Mouse (Mus musculus): ENCODE data around the gene Trpc4.

Trpc4 gene

GRCm38 (mm10) chr3:54155639-54156315 lies at the start of gene Trpc4:
Gene Trpc4, plus strand, starts transcription at chr3:54156035.
- in situ Hi-C loops (cut with MboI; ENCODE audit: low pct_unique_long_range_greater_than_20kb in 1 of 2, low sequenced_read_pairs in 2 of 2, unreplicated experiment in 1 of 2), result no loop called here

- in situ Hi-C loops (cut with MboI; ENCODE audit: low pct_unique_long_range_greater_than_20kb in 1 of 2, low sequenced_read_pairs in 2 of 2, unreplicated experiment in 1 of 2), result no loop called here
Measured at GRCm38 (mm10) chr3:54111489-54111888, 44.3 kb upstream of the Trpc4 start.

GRCm38 (mm10) chr3:54135376-54135775 lies 20.5 kb upstream of the Trpc4 start:
- in situ Hi-C loops (cut with MboI; ENCODE audit: low pct_unique_long_range_greater_than_20kb in 1 of 2, low sequenced_read_pairs in 2 of 2, unreplicated experiment in 1 of 2), result no loop called here

GRCm38 (mm10) chr3:54141376-54141775 lies 14.5 kb upstream of the Trpc4 start:
- in situ Hi-C loops (cut with MboI; ENCODE audit: low pct_unique_long_range_greater_than_20kb in 1 of 2, low sequenced_read_pairs in 2 of 2, unreplicated experiment in 1 of 2), result no loop called here

GRCm38 (mm10) chr3:54154844-54155638 lies 794 bp upstream of the Trpc4 start:
- in situ Hi-C loops (cut with MboI; ENCODE audit: low pct_unique_long_range_greater_than_20kb in 1 of 2, low sequenced_read_pairs in 2 of 2, unreplicated experiment in 1 of 2), result no loop called here

GRCm38 (mm10) chr3:54156316-54157000 lies 623 bp downstream of the Trpc4 start:
- in situ Hi-C loops (cut with MboI; ENCODE audit: low pct_unique_long_range_greater_than_20kb in 1 of 2, low sequenced_read_pairs in 2 of 2, unreplicated experiment in 1 of 2), result no loop called here

GRCm38 (mm10) chr3:54170701-54171100 lies 14.9 kb downstream of the Trpc4 start:
- in situ Hi-C loops (cut with MboI; ENCODE audit: low pct_unique_long_range_greater_than_20kb in 1 of 2, low sequenced_read_pairs in 2 of 2, unreplicated experiment in 1 of 2), result no loop called here

GRCm38 (mm10) chr3:54177296-54177695 lies 21.5 kb downstream of the Trpc4 start:
- in situ Hi-C loops (cut with MboI; ENCODE audit: low pct_unique_long_range_greater_than_20kb in 1 of 2, low sequenced_read_pairs in 2 of 2, unreplicated experiment in 1 of 2), result no loop called here

GRCm38 (mm10) chr3:54190932-54191668 lies 35.3 kb downstream of the Trpc4 start:
- in situ Hi-C loops (cut with MboI; ENCODE audit: low pct_unique_long_range_greater_than_20kb in 1 of 2, low sequenced_read_pairs in 2 of 2, unreplicated experiment in 1 of 2), result no loop called here

GRCm38 (mm10) chr3:54201231-54201630 lies 45.4 kb downstream of the Trpc4 start:
- in situ Hi-C loops (cut with MboI; ENCODE audit: low pct_unique_long_range_greater_than_20kb in 1 of 2, low sequenced_read_pairs in 2 of 2, unreplicated experiment in 1 of 2), result no loop called here

- in situ Hi-C loops (cut with MboI; ENCODE audit: low pct_unique_long_range_greater_than_20kb in 1 of 2, low sequenced_read_pairs in 2 of 2, unreplicated experiment in 1 of 2), result no loop called here
Measured at GRCm38 (mm10) chr3:54204386-54204785, 48.6 kb downstream of the Trpc4 start.

- in situ Hi-C loops (cut with MboI; ENCODE audit: low pct_unique_long_range_greater_than_20kb in 1 of 2, low sequenced_read_pairs in 2 of 2, unreplicated experiment in 1 of 2), result no loop called here
Measured at GRCm38 (mm10) chr3:54210112-54210511, 54.3 kb downstream of the Trpc4 start.

GRCm38 (mm10) chr3:54211441-54211840 lies 55.6 kb downstream of the Trpc4 start:
- in situ Hi-C loops (cut with MboI; ENCODE audit: low pct_unique_long_range_greater_than_20kb in 1 of 2, low sequenced_read_pairs in 2 of 2, unreplicated experiment in 1 of 2), result no loop called here

GRCm38 (mm10) chr3:54222549-54222948 lies 66.7 kb downstream of the Trpc4 start:
- in situ Hi-C loops (cut with MboI; ENCODE audit: low pct_unique_long_range_greater_than_20kb in 1 of 2, low sequenced_read_pairs in 2 of 2, unreplicated experiment in 1 of 2), result no loop called here

GRCm38 (mm10) chr3:54228463-54228862 lies 72.6 kb downstream of the Trpc4 start:
- in situ Hi-C loops (cut with MboI; ENCODE audit: low pct_unique_long_range_greater_than_20kb in 1 of 2, low sequenced_read_pairs in 2 of 2, unreplicated experiment in 1 of 2), result no loop called here

- in situ Hi-C loops (cut with MboI; ENCODE audit: low pct_unique_long_range_greater_than_20kb in 1 of 2, low sequenced_read_pairs in 2 of 2, unreplicated experiment in 1 of 2), result no loop called here
Measured at GRCm38 (mm10) chr3:54238891-54239290, 83.1 kb downstream of the Trpc4 start.

GRCm38 (mm10) chr3:54239426-54239825 lies 83.6 kb downstream of the Trpc4 start:
- in situ Hi-C loops (cut with MboI; ENCODE audit: low pct_unique_long_range_greater_than_20kb in 1 of 2, low sequenced_read_pairs in 2 of 2, unreplicated experiment in 1 of 2), result no loop called here

GRCm38 (mm10) chr3:54243136-54243535 lies 87.3 kb downstream of the Trpc4 start:
- in situ Hi-C loops (cut with MboI; ENCODE audit: low pct_unique_long_range_greater_than_20kb in 1 of 2, low sequenced_read_pairs in 2 of 2, unreplicated experiment in 1 of 2), result no loop called here
